Mouse (Mus musculus) lung, adult 2 months (tissue): ENCODE measurements around the gene Hexim1.

Source experiments
- CTCF ChIP-seq: fragments of 200-500 bp; IDR thresholded peaks from 2 replicates; pipeline ENCODE4 v1.5.1; 2011; ENCODE audit warnings: mild to moderate bottlenecking, low read length, control low read depth; ENCODE audit not compliant: insufficient read depth
- POLR2A ChIP-seq: fragments of 200-500 bp; IDR thresholded peaks from 2 replicates; pipeline ENCODE4 v1.6.1; 2011; ENCODE audit warnings: low read depth, mild to moderate bottlenecking, control low read depth, low read length, borderline replicate concordance; ENCODE audit errors: extremely low read depth

GRCm38 (mm10) chr11:103113771-103114170 lies 2.3 kb upstream of the Hexim1 start:
- TF ChIP-seq POLR2A (no peak), CTCF (no peak)
